Mouse (Mus musculus): ENCODE results near the gene Ago4. TPM values are rescaled to one million over a fixed set of nuclear protein-coding genes. Genes with fewer than 3 reads are reported as not detected.

Ago4 gene
- polyA plus RNA-seq, 1 experiment, result 1.0 TPM

- TF ChIP-seq POLR2A (IDR thresholded peaks at IDR 0.05; ENCODE audit: low read depth, low read length) (no peak), CTCF (IDR thresholded peaks at IDR 0.05; ENCODE audit: extremely low read depth, insufficient read depth, insufficient read length, insufficient replicate concordance) (no peak)
- WGBS, result 95% methylated on average over 5 of the region's 5 CpGs
- peaks cover under 1% of the 10 kb centered on the region; the same call in 1 of the 2 replicates for H3K4me1 ChIP-seq (ENCODE audit: control insufficient read depth, insufficient read depth, insufficient read length)
- DNase-seq (ENCODE audit: low read depth in 1 of 2, low spot score in 2 of 2), result no peak
- H3K4me3 ChIP-seq (ENCODE audit: extremely low read depth, insufficient read depth, insufficient read length), result no peak overlapping the region
- no peaks in the 10 kb centered on the region for H3K36me3 ChIP-seq (ENCODE audit: control insufficient read depth, insufficient read depth, low read length)
- no peak overlapping the region for H3K27ac ChIP-seq (ENCODE audit: insufficient read depth, low read length)
- no peaks in the 10 kb centered on the region for H3K27me3 ChIP-seq (ENCODE audit: control insufficient read depth, insufficient read depth, low read length)
Measured at GRCm38 (mm10) chr4:126526828-126527227, 6.4 kb downstream of the Ago4 start.

GRCm38 (mm10) chr4:126526164-126526563 lies 7.1 kb downstream of the Ago4 start:
- WGBS, result 87% methylated on average over 3 of the region's 3 CpGs
- Histone ChIP-seq H3K27me3 (ENCODE audit: control insufficient read depth, insufficient read depth, low read length) (no peaks in the 10 kb centered on the region), H3K4me3 (ENCODE audit: extremely low read depth, insufficient read depth, insufficient read length) (no peak overlapping the region), H3K27ac (ENCODE audit: insufficient read depth, low read length) (no peak overlapping the region), H3K4me1 (ENCODE audit: control insufficient read depth, insufficient read depth, insufficient read length) (no peaks in the 10 kb centered on the region), H3K36me3 (ENCODE audit: control insufficient read depth, insufficient read depth, low read length) (0 out of 2 replicates have a peak, but pooled peaks cover 2% of the 10 kb centered on the region)
- TF ChIP-seq POLR2A (IDR thresholded peaks at IDR 0.05; ENCODE audit: low read depth, low read length) (no peak), CTCF (IDR thresholded peaks at IDR 0.05; ENCODE audit: extremely low read depth, insufficient read depth, insufficient read length, insufficient replicate concordance) (no peak)
- DNase-seq (ENCODE audit: low read depth in 1 of 2, low spot score in 2 of 2), result no peak

GRCm38 (mm10) chr4:126512308-126513066 lies 20.8 kb downstream of the Ago4 start:
- TF ChIP-seq POLR2A (IDR thresholded peaks at IDR 0.05; ENCODE audit: low read depth, low read length) (no peak), CTCF (IDR thresholded peaks at IDR 0.05; ENCODE audit: extremely low read depth, insufficient read depth, insufficient read length, insufficient replicate concordance) (no peak)
- no peak overlapping the region for H3K4me3 ChIP-seq (ENCODE audit: extremely low read depth, insufficient read depth, insufficient read length)
- no peak overlapping the region for H3K27ac ChIP-seq (ENCODE audit: insufficient read depth, low read length)
- no peaks in the 10 kb centered on the region for H3K4me1 ChIP-seq (ENCODE audit: control insufficient read depth, insufficient read depth, insufficient read length)
- no peaks in the 10 kb centered on the region for H3K36me3 ChIP-seq (ENCODE audit: control insufficient read depth, insufficient read depth, low read length)
- no peaks in the 10 kb centered on the region for H3K27me3 ChIP-seq (ENCODE audit: control insufficient read depth, insufficient read depth, low read length)
- WGBS, result 88% methylated on average over 6 of the region's 6 CpGs
- no peak for DNase-seq (ENCODE audit: low read depth in 1 of 2, low spot score in 2 of 2)

GRCm38 (mm10) chr4:126511013-126511412 lies 22.3 kb downstream of the Ago4 start:
- TF ChIP-seq POLR2A (IDR thresholded peaks at IDR 0.05; ENCODE audit: low read depth, low read length) (no peak), CTCF (IDR thresholded peaks at IDR 0.05; ENCODE audit: extremely low read depth, insufficient read depth, insufficient read length, insufficient replicate concordance) (no peak)
- H3K27ac ChIP-seq (ENCODE audit: insufficient read depth, low read length), result no peak overlapping the region
- WGBS, result 91% methylated on average over 5 of the region's 5 CpGs
- DNase-seq (ENCODE audit: low read depth in 1 of 2, low spot score in 2 of 2), result no peak
- H3K4me3 ChIP-seq (ENCODE audit: extremely low read depth, insufficient read depth, insufficient read length), result no peak overlapping the region
- no peaks in the 10 kb centered on the region for H3K4me1 ChIP-seq (ENCODE audit: control insufficient read depth, insufficient read depth, insufficient read length)
- no peaks in the 10 kb centered on the region for H3K27me3 ChIP-seq (ENCODE audit: control insufficient read depth, insufficient read depth, low read length)
- H3K36me3 ChIP-seq (ENCODE audit: control insufficient read depth, insufficient read depth, low read length), result peaks cover 3% of the 10 kb centered on the region; the same call in 1 of the 2 replicates

- Histone ChIP-seq H3K36me3 (ENCODE audit: control insufficient read depth, insufficient read depth, low read length) (peaks cover 3% of the 10 kb centered on the region; the same call in 1 of the 2 replicates), H3K4me1 (ENCODE audit: control insufficient read depth, insufficient read depth, insufficient read length) (no peaks in the 10 kb centered on the region), H3K27me3 (ENCODE audit: control insufficient read depth, insufficient read depth, low read length) (no peaks in the 10 kb centered on the region), H3K27ac (ENCODE audit: insufficient read depth, low read length) (no peak overlapping the region), H3K4me3 (ENCODE audit: extremely low read depth, insufficient read depth, insufficient read length) (no peak overlapping the region)
- TF ChIP-seq POLR2A (IDR thresholded peaks at IDR 0.05; ENCODE audit: low read depth, low read length), result no peak
- TF ChIP-seq CTCF (IDR thresholded peaks at IDR 0.05; ENCODE audit: extremely low read depth, insufficient read depth, insufficient read length, insufficient replicate concordance), result no peak
- DNase-seq (ENCODE audit: low read depth in 1 of 2, low spot score in 2 of 2), result no peak
- WGBS, result 89% methylated on average over 2 of the region's 2 CpGs
Measured at GRCm38 (mm10) chr4:126509072-126509471, 24.2 kb downstream of the Ago4 start.

GRCm38 (mm10) chr4:126508110-126508899 lies 25.0 kb downstream of the Ago4 start:
- H3K36me3 ChIP-seq (ENCODE audit: control insufficient read depth, insufficient read depth, low read length), result peaks cover 3% of the 10 kb centered on the region; the same call in 1 of the 2 replicates
- DNase-seq (ENCODE audit: low read depth in 1 of 2, low spot score in 2 of 2), result no peak
- H3K4me1 ChIP-seq (ENCODE audit: control insufficient read depth, insufficient read depth, insufficient read length), result no peaks in the 10 kb centered on the region
- no peak overlapping the region for H3K4me3 ChIP-seq (ENCODE audit: extremely low read depth, insufficient read depth, insufficient read length)
- no peak overlapping the region for H3K27ac ChIP-seq (ENCODE audit: insufficient read depth, low read length)
- H3K27me3 ChIP-seq (ENCODE audit: control insufficient read depth, insufficient read depth, low read length), result no peaks in the 10 kb centered on the region
- 86% methylated on average over 14 of the region's 14 CpGs for WGBS
- TF ChIP-seq CTCF (IDR thresholded peaks at IDR 0.05; ENCODE audit: extremely low read depth, insufficient read depth, insufficient read length, insufficient replicate concordance), result no peak
- no peak for TF ChIP-seq POLR2A (IDR thresholded peaks at IDR 0.05; ENCODE audit: low read depth, low read length)
